Mouse (Mus musculus): Measurements from ENCODE around the gene Caskin2. TPM values are rescaled to one million over a fixed set of nuclear protein-coding genes. Genes with fewer than 3 reads are reported as not detected.
"Not testable (repeated sequence)": the region's sequence is repeated elsewhere in the genome, so short reads cannot be mapped to it uniquely, and the experiment has no call there.

Caskin2 gene
- 21.5 and 23.6 TPM in 2 replicates for polyA plus RNA-seq (2015; fragmentation: Nextera tagmentation; extraction: Ambion mirVana)

- peak within 1 kb of the TSS; percentile 96 for H3K4me3 ChIP-seq (ENCODE audit: low read length)
- peak within 1 kb of the TSS; percentile 75 for H3K4me2 ChIP-seq (replicated peaks; ENCODE audit: low read depth, low read length)
- H3K36me3 ChIP-seq (ENCODE audit: insufficient read depth, low read length), result peaks cover 15% of the 10 kb centered on the region
- H3K27me3 ChIP-seq (ENCODE audit: insufficient read depth, low read length), result no peaks in the 10 kb centered on the region
- WGBS, result under 1% methylated on average over 43 of the region's 44 CpGs
- ATAC-seq (ENCODE audit: low FRiP score, low TSS enrichment), result peak; percentile 91
- peaks cover 56% of the 10 kb centered on the region for H3K4me1 ChIP-seq (ENCODE audit: insufficient read depth, low read length)
- no peaks in the 10 kb centered on the region for H3K9me3 ChIP-seq (ENCODE audit: low read length)
- peak within 1 kb of the TSS; percentile 87 for H3K27ac ChIP-seq (ENCODE audit: low read length)
- H3K9ac ChIP-seq (replicated peaks; ENCODE audit: low read length), result peak within 1 kb of the TSS; percentile 91
These were observed at the start of gene Caskin2 for GRCm38 (mm10) chr11:115813507-115814296. Gene Caskin2 (minus strand): TSS chr11:115813639.

GRCm38 (mm10) chr11:115859143-115859945 lies 45.9 kb upstream of the Caskin2 start:
- Histone ChIP-seq H3K4me1 (ENCODE audit: insufficient read depth, low read length) (peaks cover 10% of the 10 kb centered on the region), H3K27me3 (ENCODE audit: insufficient read depth, low read length) (peaks cover 41% of the 10 kb centered on the region), H3K9ac (replicated peaks; ENCODE audit: low read length) (peak overlapping the region; percentile 65), H3K36me3 (ENCODE audit: insufficient read depth, low read length) (peaks cover 6% of the 10 kb centered on the region), H3K27ac (ENCODE audit: low read length) (no peak overlapping the region), H3K4me3 (ENCODE audit: low read length) (peak overlapping the region; percentile 46), H3K4me2 (replicated peaks; ENCODE audit: low read depth, low read length) (peak overlapping the region; percentile 70), H3K9me3 (ENCODE audit: low read length) (no peaks in the 10 kb centered on the region)
- WGBS, result 2% methylated on average over 64 of the region's 75 CpGs
- ATAC-seq (ENCODE audit: low FRiP score, low TSS enrichment), result peak; percentile 88

- Histone ChIP-seq H3K4me1 (ENCODE audit: insufficient read depth, low read length) (peaks cover 10% of the 10 kb centered on the region), H3K9ac (replicated peaks; ENCODE audit: low read length) (peak within 1 kb of the TSS; percentile 65), H3K4me3 (ENCODE audit: low read length) (peak within 1 kb of the TSS; percentile 46), H3K4me2 (replicated peaks; ENCODE audit: low read depth, low read length) (peak within 1 kb of the TSS; percentile 70), H3K27me3 (ENCODE audit: insufficient read depth, low read length) (peaks cover 41% of the 10 kb centered on the region), H3K36me3 (ENCODE audit: insufficient read depth, low read length) (peaks cover 12% of the 10 kb centered on the region), H3K27ac (ENCODE audit: low read length) (no peak within 1 kb of the TSS), H3K9me3 (ENCODE audit: low read length) (no peaks in the 10 kb centered on the region)
- 12% methylated on average over 27 of the region's 27 CpGs for WGBS
- ATAC-seq (ENCODE audit: low FRiP score, low TSS enrichment), result no peak
These were observed 44.9 kb upstream of the Caskin2 start, which contains the start of gene Myo15b for GRCm38 (mm10) chr11:115858354-115858753. Gene Myo15b (plus strand): TSS chr11:115858406.

- no peaks in the 10 kb centered on the region for H3K9me3 ChIP-seq (ENCODE audit: low read length)
- H3K4me1 ChIP-seq (ENCODE audit: insufficient read depth, low read length), result peaks cover 10% of the 10 kb centered on the region
- peaks cover 41% of the 10 kb centered on the region for H3K27me3 ChIP-seq (ENCODE audit: insufficient read depth, low read length)
- H3K4me3 ChIP-seq (ENCODE audit: low read length), result no peak overlapping the region
- 45% methylated on average over 13 of the region's 13 CpGs for WGBS
- H3K4me2 ChIP-seq (replicated peaks; ENCODE audit: low read depth, low read length), result no peak overlapping the region
- no peak overlapping the region for H3K9ac ChIP-seq (replicated peaks; ENCODE audit: low read length)
- no peak overlapping the region for H3K27ac ChIP-seq (ENCODE audit: low read length)
- no peak for ATAC-seq (ENCODE audit: low FRiP score, low TSS enrichment)
- H3K36me3 ChIP-seq (ENCODE audit: insufficient read depth, low read length), result peaks cover 15% of the 10 kb centered on the region
These were observed 44.5 kb upstream of the Caskin2 start for GRCm38 (mm10) chr11:115857936-115858335.

GRCm38 (mm10) chr11:115857146-115857545 lies 43.7 kb upstream of the Caskin2 start:
- ATAC-seq (ENCODE audit: low FRiP score, low TSS enrichment); H3K4me2 ChIP-seq (replicated peaks; ENCODE audit: low read depth, low read length); H3K9me3 ChIP-seq (ENCODE audit: low read length); H3K4me3 ChIP-seq (ENCODE audit: low read length); H3K9ac ChIP-seq (replicated peaks; ENCODE audit: low read length); H3K27ac ChIP-seq (ENCODE audit: low read length): not testable (repeated sequence)
- peaks cover 10% of the 10 kb centered on the region for H3K4me1 ChIP-seq (ENCODE audit: insufficient read depth, low read length)
- 94% methylated on average over 4 of the region's 4 CpGs for WGBS
- H3K27me3 ChIP-seq (ENCODE audit: insufficient read depth, low read length), result peaks cover 41% of the 10 kb centered on the region
- peaks cover 16% of the 10 kb centered on the region for H3K36me3 ChIP-seq (ENCODE audit: insufficient read depth, low read length)

- Histone ChIP-seq H3K9ac (replicated peaks; ENCODE audit: low read length) (no peak overlapping the region), H3K27me3 (ENCODE audit: insufficient read depth, low read length) (peaks cover 29% of the 10 kb centered on the region), H3K9me3 (ENCODE audit: low read length) (no peaks in the 10 kb centered on the region), H3K4me2 (replicated peaks; ENCODE audit: low read depth, low read length) (no peak overlapping the region), H3K4me1 (ENCODE audit: insufficient read depth, low read length) (peaks cover 10% of the 10 kb centered on the region), H3K36me3 (ENCODE audit: insufficient read depth, low read length) (peaks cover 33% of the 10 kb centered on the region), H3K4me3 (ENCODE audit: low read length) (no peak overlapping the region), H3K27ac (ENCODE audit: low read length) (no peak overlapping the region)
- WGBS, result 86% methylated on average over 6 of the region's 6 CpGs
- no peak for ATAC-seq (ENCODE audit: low FRiP score, low TSS enrichment)
These were observed 41.2 kb upstream of the Caskin2 start for GRCm38 (mm10) chr11:115854674-115855073.

GRCm38 (mm10) chr11:115845819-115846218 lies 32.4 kb upstream of the Caskin2 start:
- peaks cover 49% of the 10 kb centered on the region for H3K36me3 ChIP-seq (ENCODE audit: insufficient read depth, low read length)
- no peak for ATAC-seq (ENCODE audit: low FRiP score, low TSS enrichment)

GRCm38 (mm10) chr11:115844240-115844639 lies 30.8 kb upstream of the Caskin2 start:
- peak overlapping the region; percentile 21 for H3K4me2 ChIP-seq (replicated peaks; ENCODE audit: low read depth, low read length)
- peaks cover 8% of the 10 kb centered on the region; the same call in 1 of the 2 replicates for H3K9me3 ChIP-seq (ENCODE audit: low read length)
- peak overlapping the region; percentile 86 for H3K27ac ChIP-seq (ENCODE audit: low read length)
- ATAC-seq (ENCODE audit: low FRiP score, low TSS enrichment), result peak; percentile 73
- H3K4me3 ChIP-seq (ENCODE audit: low read length), result no peak overlapping the region
- H3K36me3 ChIP-seq (ENCODE audit: insufficient read depth, low read length), result peaks cover 34% of the 10 kb centered on the region
- no peaks in the 10 kb centered on the region for H3K27me3 ChIP-seq (ENCODE audit: insufficient read depth, low read length)
- 40% methylated on average over 8 of the region's 8 CpGs for WGBS
- H3K4me1 ChIP-seq (ENCODE audit: insufficient read depth, low read length), result peaks cover 50% of the 10 kb centered on the region
- H3K9ac ChIP-seq (replicated peaks; ENCODE audit: low read length), result peak overlapping the region; percentile 45; the same call in 1 of the 2 replicates

More at GRCm38 (mm10) chr11:115845819-115846218, 32.4 kb upstream of the Caskin2 start:
- 98% methylated on average over 2 of the region's 2 CpGs for WGBS
- H3K4me2 ChIP-seq (replicated peaks; ENCODE audit: low read depth, low read length), result no peak overlapping the region
- no peak overlapping the region for H3K27ac ChIP-seq (ENCODE audit: low read length)
- H3K4me1 ChIP-seq (ENCODE audit: insufficient read depth, low read length), result peaks cover 42% of the 10 kb centered on the region
- no peaks in the 10 kb centered on the region for H3K27me3 ChIP-seq (ENCODE audit: insufficient read depth, low read length)
- H3K4me3 ChIP-seq (ENCODE audit: low read length), result no peak overlapping the region
- no peak overlapping the region for H3K9ac ChIP-seq (replicated peaks; ENCODE audit: low read length)
- H3K9me3 ChIP-seq (ENCODE audit: low read length), result peaks cover 8% of the 10 kb centered on the region; the same call in 1 of the 2 replicates

- 77% methylated on average over 5 of the region's 5 CpGs for WGBS
- Histone ChIP-seq H3K9me3 (ENCODE audit: low read length) (peaks cover 8% of the 10 kb centered on the region; the same call in 1 of the 2 replicates), H3K27ac (ENCODE audit: low read length) (peak overlapping the region; percentile 86), H3K4me3 (ENCODE audit: low read length) (no peak overlapping the region), H3K36me3 (ENCODE audit: insufficient read depth, low read length) (peaks cover 34% of the 10 kb centered on the region), H3K4me2 (replicated peaks; ENCODE audit: low read depth, low read length) (peak overlapping the region; percentile 21), H3K9ac (replicated peaks; ENCODE audit: low read length) (no peak overlapping the region), H3K27me3 (ENCODE audit: insufficient read depth, low read length) (no peaks in the 10 kb centered on the region), H3K4me1 (ENCODE audit: insufficient read depth, low read length) (peaks cover 54% of the 10 kb centered on the region)
- ATAC-seq (ENCODE audit: low FRiP score, low TSS enrichment), result peak; percentile 88
These were observed 30.4 kb upstream of the Caskin2 start for GRCm38 (mm10) chr11:115843891-115844239.
